Mouse (Mus musculus) limb, embryonic 11.5 days (tissue): ENCODE measurements around the gene Cluap1. TPM values are rescaled to one million over a fixed set of nuclear protein-coding genes. Genes with fewer than 3 reads are reported as not detected.

Experiments
- ATAC-seq: fragments of 200-750 bp; cut with Nextera tagmentation; 2 replicates; pipeline ENCODE4 v1.8.0; 2017; ENCODE audit warnings: low read depth; ENCODE audit not compliant: insufficient number of reproducible peaks, low FRiP score, low TSS enrichment
- DNase-seq: peaks from one replicate; pipeline ENCODE4 v3.0.0-alpha.2; 2015; ENCODE audit warnings: low spot score
- H3K27ac ChIP-seq: fragments of 300-500 bp; sonication (generic); replicated peaks from 2 replicates; pipeline ENCODE4 v1.5.1; 2014; ENCODE audit warnings: low read depth, mild to moderate bottlenecking, low read length
- H3K27me3 ChIP-seq: fragments of 300-500 bp; sonication (generic); 2 replicates; pipeline ENCODE4 v1.6.1; 2014; ENCODE audit warnings: mild to moderate bottlenecking, low read length, mixed read lengths; ENCODE audit not compliant: control insufficient read depth, insufficient read depth
- H3K36me3 ChIP-seq: fragments of 300-500 bp; sonication (generic); 2 replicates; pipeline ENCODE4 v1.6.1; 2014; ENCODE audit warnings: mild to moderate bottlenecking, low read length, moderate library complexity, mixed read lengths; ENCODE audit not compliant: control insufficient read depth, insufficient read depth
- H3K4me1 ChIP-seq: fragments of 300-500 bp; sonication (generic); 2 replicates; pipeline ENCODE4 v1.6.1; 2014; ENCODE audit warnings: low read length, mixed read lengths; ENCODE audit not compliant: control insufficient read depth, insufficient read depth
- H3K4me2 ChIP-seq: fragments of 300-500 bp; sonication (generic); 2 replicates; pipeline ENCODE4 v1.6.1; 2014; ENCODE audit warnings: low read depth, mild to moderate bottlenecking, moderate library complexity; ENCODE audit not compliant: severe bottlenecking
- H3K4me3 ChIP-seq: fragments of 300-500 bp; sonication (generic); 2 replicates; pipeline ENCODE4 v1.5.1; 2014; ENCODE audit warnings: low read depth, low read length
- H3K9ac ChIP-seq: fragments of 300-500 bp; sonication (generic); 2 replicates; pipeline ENCODE4 v1.6.1; 2014; ENCODE audit warnings: mild to moderate bottlenecking, low read length
- H3K9me3 ChIP-seq: fragments of 300-500 bp; sonication (generic); 2 replicates; pipeline ENCODE4 v1.6.1; 2016; ENCODE audit warnings: low read length; ENCODE audit not compliant: control insufficient read depth
- WGBS: fragments of 180-500 bp; shearing (Covaris S2); extraction: QIAGEN DNeasy Blood & Tissue Kit; methylation state at CpG from one replicate; pipeline ENCODE4 v1.1.7; 2014; 5-methylcytosine and 5-hydroxymethylcytosine counted together
- microRNA-seq: library from miRNA; unstranded; fragments of <30 nt; microRNA quantifications from one replicate; pipeline ENCODE4, GENCODE M21; 2016
- polyA plus RNA-seq: library from polyadenylated mRNA; unstranded; fragments of >200 nt; fragmentation: Nextera tagmentation; extraction: Ambion mirVana; gene quantifications from 2 replicates; pipeline ENCODE4 v1.2.1, GENCODE M21; 2014

Gene Cluap1
- polyA plus RNA-seq, 1 experiment from 2014 or later = 24.8 TPM

- DNase-seq (no peak), ATAC-seq (no peak)
Measured at GRCm38 (mm10) chr16:3988410-3988809, 79.8 kb downstream of the Cluap1 start.

More at GRCm38 (mm10) chr16:3988410-3988809, 79.8 kb downstream of the Cluap1 start:
- Histone ChIP-seq H3K27me3 (no peaks in the 10 kb centered on the region), H3K36me3 (peaks cover 52% of the 10 kb centered on the region), H3K9me3 (no peaks in the 10 kb centered on the region), H3K4me3 (no peak overlapping the region), H3K4me1 (no peaks in the 10 kb centered on the region), H3K4me2 (no peak overlapping the region), H3K27ac (no peak overlapping the region), H3K9ac (no peak overlapping the region)
- 87% methylated on average over 4 of the region's 4 CpGs for WGBS

Small RNAs within 50 kb of the gene (microRNA-seq; reads per million reads assigned to microRNA genes)
- not detected for gene Gm23493

Other genes starting within 250 kb of the Cluap1 start
- 0.06 TPM in 1 of 2 replicates, not detected in the other for gene Mefv, start 190.7 kb upstream of the Cluap1 start, polyA plus RNA-seq
- 27.5 and 34.8 TPM in 2 replicates for gene Zfp263, start 164.7 kb upstream of the Cluap1 start, polyA plus RNA-seq
- not detected in 2 replicates for gene Olfr15, start 77.9 kb upstream of the Cluap1 start, polyA plus RNA-seq
- 1.1 and 1.4 TPM in 2 replicates for gene Zfp174, start 61.5 kb upstream of the Cluap1 start, polyA plus RNA-seq
- 54.6 and 60.1 TPM in 2 replicates for gene Naa60, start 36.4 kb upstream of the Cluap1 start, polyA plus RNA-seq
- gene Zfp597, start 24.2 kb upstream of the Cluap1 start, polyA plus RNA-seq = 4.5 and 6.1 TPM in 2 replicates
- gene Gm20695, start 24.2 kb upstream of the Cluap1 start, polyA plus RNA-seq = 1.8 and 3.7 TPM in 2 replicates
- gene 1700037C18Rik, start 112 bp upstream of the Cluap1 start, polyA plus RNA-seq = 4.1 and 5.1 TPM in 2 replicates
- gene Nlrc3, start 67.8 kb downstream of the Cluap1 start, polyA plus RNA-seq = 0.57 and 0.65 TPM in 2 replicates
- 29.7 and 31.0 TPM in 2 replicates for gene Slx4, start 95.0 kb downstream of the Cluap1 start, polyA plus RNA-seq
- 4.1 and 6.0 TPM in 2 replicates for gene Dnase1, start 128.1 kb downstream of the Cluap1 start, polyA plus RNA-seq
- 100 and 101 TPM in 2 replicates for gene Trap1, start 169.0 kb downstream of the Cluap1 start, polyA plus RNA-seq